Mouse (Mus musculus): Measurements from ENCODE around the gene Kdsr.

Gene Kdsr

GRCm38 (mm10) chr1:106759572-106760435 is at the start of gene Kdsr:
Kdsr (minus strand) TSS chr1:106759727.
- peak; percentile 95 to 96 for DNase-seq

- no peak for DNase-seq
Measured at GRCm38 (mm10) chr1:106799931-106800330, 40.4 kb upstream of the Kdsr start.

GRCm38 (mm10) chr1:106799406-106799805 is 39.9 kb upstream of the Kdsr start:
- DNase-seq: no peak

GRCm38 (mm10) chr1:106796987-106797779 is 37.7 kb upstream of the Kdsr start:
- no peak for DNase-seq

GRCm38 (mm10) chr1:106796542-106796924 is 37.0 kb upstream of the Kdsr start, which contains the start of gene Vps4b:
Vps4b (minus strand) TSS chr1:106796728.
- DNase-seq: peak; percentile 87 to 93

- DNase-seq: no peak
Measured at GRCm38 (mm10) chr1:106795634-106796541, 36.4 kb upstream of the Kdsr start.

GRCm38 (mm10) chr1:106774896-106775295 is 15.4 kb upstream of the Kdsr start:
- no peak for DNase-seq

GRCm38 (mm10) chr1:106774092-106774491 is 14.6 kb upstream of the Kdsr start:
- DNase-seq: no peak

- no peak for DNase-seq
Measured at GRCm38 (mm10) chr1:106768773-106769172, 9.2 kb upstream of the Kdsr start.

GRCm38 (mm10) chr1:106765771-106766170 is 6.2 kb upstream of the Kdsr start:
- no peak for DNase-seq

- DNase-seq: no peak
Measured at GRCm38 (mm10) chr1:106764846-106765245, 5.3 kb upstream of the Kdsr start.

GRCm38 (mm10) chr1:106764281-106764680 is 4.8 kb upstream of the Kdsr start:
- DNase-seq: no peak

- DNase-seq: no peak
Measured at GRCm38 (mm10) chr1:106760750-106761149, 1.2 kb upstream of the Kdsr start.

GRCm38 (mm10) chr1:106758734-106759571 is 574 bp downstream of the Kdsr start:
- peak; percentile 33 to 47 for DNase-seq

- no peak for DNase-seq
Measured at GRCm38 (mm10) chr1:106756633-106757032, 2.9 kb downstream of the Kdsr start.

- DNase-seq: no peak
Measured at GRCm38 (mm10) chr1:106752013-106752412, 7.5 kb downstream of the Kdsr start.

- no peak for DNase-seq
Measured at GRCm38 (mm10) chr1:106750656-106751055, 8.9 kb downstream of the Kdsr start.

GRCm38 (mm10) chr1:106748555-106749315 is 10.8 kb downstream of the Kdsr start:
- no peak for DNase-seq

- no peak for DNase-seq
Measured at GRCm38 (mm10) chr1:106742980-106743379, 16.5 kb downstream of the Kdsr start.

- no peak for DNase-seq
Measured at GRCm38 (mm10) chr1:106740735-106741134, 18.8 kb downstream of the Kdsr start.

- no peak for DNase-seq
Measured at GRCm38 (mm10) chr1:106739810-106740209, 19.7 kb downstream of the Kdsr start.
